Mouse (Mus musculus): Measurements from ENCODE around the gene Wdr89.

DNA sequence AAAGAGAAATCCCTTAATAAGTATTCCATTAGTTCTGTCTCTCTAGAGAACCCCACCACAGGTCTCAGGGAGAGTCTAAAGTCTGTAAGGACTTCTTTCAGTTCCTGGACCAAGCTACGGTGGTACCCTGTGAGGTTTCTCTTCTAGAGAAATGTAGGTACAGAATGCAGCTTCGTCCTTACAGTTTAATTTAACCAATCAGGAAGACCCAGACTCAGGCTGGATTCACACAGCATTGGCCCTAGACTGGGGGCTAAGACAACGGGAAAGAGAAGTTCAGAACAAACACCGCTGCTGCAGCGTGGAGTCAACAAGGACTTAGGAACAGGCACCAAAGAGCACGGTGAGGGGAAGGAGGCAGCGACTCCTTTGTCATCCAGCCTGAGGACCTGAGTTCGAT is 52.5 kb downstream of the Wdr89 start:
- TF ChIP-seq POLR2AphosphoS2 (IDR thresholded peaks at IDR 0.05; ENCODE audit: insufficient read length, low read depth) (no peak), TCF12 (IDR thresholded peaks at IDR 0.05; ENCODE audit: insufficient read depth, poor library complexity, severe bottlenecking) (no peak), E2F4 (IDR thresholded peaks at IDR 0.05; ENCODE audit: insufficient read depth) (no peak), MYOG (IDR thresholded peaks at IDR 0.05; ENCODE audit: control insufficient read depth in 1 of 3, insufficient read depth in 1 of 3, insufficient read length in 2 of 3, low read depth in 2 of 3) (no peak), POLR2A (IDR thresholded peaks at IDR 0.05; ENCODE audit: insufficient read length, low read depth) (no peak), SRF (IDR thresholded peaks at IDR 0.05; ENCODE audit: control insufficient read depth, insufficient read length, low read depth) (no peak), TCF3 (IDR thresholded peaks at IDR 0.05; ENCODE audit: insufficient read length, low read depth) (no peak)

Data from myocyte (in vitro differentiated cells).